Mouse (Mus musculus): ENCODE measurements around the gene Fxyd1. TPM values are rescaled to one million over a fixed set of nuclear protein-coding genes. Genes with fewer than 3 reads are reported as not detected.

Gene Fxyd1
- total RNA-seq, 1 experiment from 2014 or later, result 151 TPM

- no peak for DNase-seq
Measured at GRCm38 (mm10) chr7:31077885-31078445, 21.0 kb upstream of the Fxyd1 start.

- DNase-seq, result no peak
Measured at GRCm38 (mm10) chr7:31077470-31077869, 20.5 kb upstream of the Fxyd1 start.

- no peak for DNase-seq
Measured at GRCm38 (mm10) chr7:31076492-31076891, 19.5 kb upstream of the Fxyd1 start, which contains the start of gene Fxyd3. Fxyd3 (minus strand) TSS chr7:31076704.

GRCm38 (mm10) chr7:31074713-31075069 lies 17.7 kb upstream of the Fxyd1 start:
- DNase-seq, result no peak

GRCm38 (mm10) chr7:31074061-31074712 lies 17.2 kb upstream of the Fxyd1 start:
- no peak for DNase-seq

- no peak for DNase-seq
Measured at GRCm38 (mm10) chr7:31073546-31073945, 16.5 kb upstream of the Fxyd1 start.

GRCm38 (mm10) chr7:31072326-31072725 lies 15.3 kb upstream of the Fxyd1 start:
- no peak for DNase-seq

- no peak for DNase-seq
Measured at GRCm38 (mm10) chr7:31070324-31070723, 13.3 kb upstream of the Fxyd1 start.

- DNase-seq, result no peak
Measured at GRCm38 (mm10) chr7:31069491-31069890, 12.5 kb upstream of the Fxyd1 start.

- no peak for DNase-seq
Measured at GRCm38 (mm10) chr7:31067836-31068235, 10.8 kb upstream of the Fxyd1 start.

GRCm38 (mm10) chr7:31063074-31063560 lies 6.1 kb upstream of the Fxyd1 start:
- DNase-seq, result no peak

GRCm38 (mm10) chr7:31060621-31061010 lies 3.6 kb upstream of the Fxyd1 start:
- DNase-seq, result no peak

- no peak for DNase-seq
Measured at GRCm38 (mm10) chr7:31059919-31060620, 3.1 kb upstream of the Fxyd1 start.

- peak; percentile 83 for DNase-seq
Measured at GRCm38 (mm10) chr7:31059108-31059507, 2.1 kb upstream of the Fxyd1 start, which contains the start of gene Lgi4. Lgi4 (plus strand) TSS chr7:31059342.

- DNase-seq, result no peak
Measured at GRCm38 (mm10) chr7:31058211-31058610, 1.2 kb upstream of the Fxyd1 start.

GRCm38 (mm10) chr7:31057730-31058129 lies 731 bp upstream of the Fxyd1 start:
- DNase-seq, result no peak

GRCm38 (mm10) chr7:31056448-31056847 lies 551 bp downstream of the Fxyd1 start:
- DNase-seq, result no peak

- DNase-seq, result no peak
Measured at GRCm38 (mm10) chr7:31055883-31056282, 1.1 kb downstream of the Fxyd1 start.

- peak; percentile 75 for DNase-seq
Measured at GRCm38 (mm10) chr7:31055354-31055824, 1.6 kb downstream of the Fxyd1 start.

GRCm38 (mm10) chr7:31054661-31055320 lies 2.2 kb downstream of the Fxyd1 start:
- DNase-seq, result peak; percentile 39

GRCm38 (mm10) chr7:31053882-31054447 lies 3.0 kb downstream of the Fxyd1 start:
- DNase-seq, result no peak
